Mouse (Mus musculus) layer of hippocampus, adult 11-12 months (tissue): Measurements from ENCODE around the gene Wrnip1.

ENCODE experiments used
- DNase-seq: peaks from one replicate; pipeline ENCODE4 v3.0.0; 2022; ENCODE audit warnings: low spot score

Gene Wrnip1

DNA sequence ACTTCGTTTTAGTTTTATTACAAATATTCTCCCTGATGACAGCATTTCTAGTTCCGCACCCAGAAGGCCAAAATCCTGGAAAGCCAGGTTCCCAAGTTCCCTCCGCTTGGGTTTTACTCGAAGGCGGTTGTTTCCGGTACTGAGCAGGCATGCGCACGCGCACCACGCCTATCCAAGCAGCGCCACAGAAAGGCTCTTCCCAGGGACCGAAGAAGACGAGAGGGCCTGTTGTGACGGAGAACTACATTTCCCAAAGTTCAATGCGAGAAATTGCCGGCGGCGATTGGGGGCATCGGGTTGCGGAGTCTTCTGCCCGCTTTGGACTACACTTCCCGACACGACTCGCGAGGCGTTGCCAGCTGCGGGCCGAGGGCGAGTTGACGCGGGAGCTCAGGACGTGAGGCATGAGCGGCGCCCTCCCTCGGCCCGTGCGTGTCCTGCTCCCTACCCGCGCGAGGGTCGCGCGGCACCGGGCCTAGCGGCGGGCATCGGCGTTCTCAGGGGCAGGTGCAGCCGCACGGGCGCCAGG lies at the start of gene Wrnip1:
Gene Wrnip1 (plus strand): TSS at position 346 of the 529 bp plus-strand sequence.
- DNase-seq: peak; percentile 98

DNA sequence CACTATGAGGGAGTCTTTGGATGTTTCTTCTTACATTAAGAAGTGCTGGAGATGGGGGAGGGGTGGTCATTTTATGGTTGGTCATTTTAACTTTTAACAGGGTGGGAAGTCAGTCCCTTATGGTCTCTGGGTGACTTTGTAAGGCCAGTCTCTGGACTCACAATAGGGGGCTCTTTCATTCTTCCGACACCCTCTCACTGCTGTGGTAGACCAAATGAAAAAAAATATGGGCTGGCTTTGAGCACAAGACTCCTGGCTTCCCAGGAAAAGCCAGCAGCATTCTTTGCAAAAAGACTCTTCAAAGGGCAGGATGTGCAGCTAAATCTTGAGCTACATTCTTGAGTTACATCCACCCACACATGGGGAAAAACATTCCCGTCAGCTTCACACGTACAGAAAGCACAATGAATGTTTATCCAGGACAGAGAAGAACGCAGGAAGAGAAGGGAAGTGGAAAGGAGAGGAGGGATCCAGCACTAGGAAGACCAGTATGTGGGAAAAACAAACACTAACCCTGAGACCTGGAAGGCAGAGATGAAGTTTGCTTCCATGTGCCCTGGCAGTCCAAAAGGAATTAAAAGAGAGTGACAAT lies 49.7 kb upstream of the Wrnip1 start:
- DNase-seq: no peak

DNA sequence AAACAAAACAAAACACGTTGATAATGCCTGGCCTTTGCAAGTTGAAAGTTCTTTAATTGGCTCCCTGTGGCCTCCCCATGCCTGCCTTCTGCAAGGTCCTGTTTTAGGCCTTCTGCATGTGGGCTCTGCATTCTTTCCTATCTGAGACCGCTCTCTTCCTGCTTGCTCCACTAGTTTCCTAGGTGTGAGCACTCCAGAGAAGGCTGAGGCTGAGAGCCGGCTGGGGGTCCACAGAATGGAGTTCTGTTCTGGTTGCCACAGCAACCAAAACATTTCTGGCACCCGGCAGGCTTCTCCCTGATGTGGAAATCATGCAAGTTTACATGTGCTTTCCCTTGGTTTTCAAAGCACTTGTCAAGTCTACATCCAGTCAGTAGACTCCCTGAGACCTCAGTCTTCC lies 42.8 kb upstream of the Wrnip1 start:
- no peak for DNase-seq

DNA sequence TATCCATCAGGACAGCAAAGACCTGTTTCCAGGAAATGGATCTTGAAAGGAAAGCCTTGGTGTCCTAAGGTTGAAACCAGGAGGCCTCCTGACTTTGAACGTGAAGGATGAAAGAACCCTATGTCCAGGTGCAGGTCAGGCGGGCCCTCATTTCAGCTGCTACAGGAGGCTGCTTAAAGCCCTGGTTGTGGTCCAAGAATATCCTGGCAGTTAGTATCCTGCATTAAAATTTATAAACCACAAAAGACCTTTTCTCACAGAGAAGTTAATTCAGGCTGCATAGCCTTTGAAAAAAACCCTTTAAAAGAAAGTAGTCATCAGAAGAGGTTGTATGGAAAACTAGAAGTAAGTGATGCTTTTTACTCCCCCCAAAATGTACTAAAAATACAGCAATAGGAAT lies 41.0 kb upstream of the Wrnip1 start:
- no peak for DNase-seq

DNA sequence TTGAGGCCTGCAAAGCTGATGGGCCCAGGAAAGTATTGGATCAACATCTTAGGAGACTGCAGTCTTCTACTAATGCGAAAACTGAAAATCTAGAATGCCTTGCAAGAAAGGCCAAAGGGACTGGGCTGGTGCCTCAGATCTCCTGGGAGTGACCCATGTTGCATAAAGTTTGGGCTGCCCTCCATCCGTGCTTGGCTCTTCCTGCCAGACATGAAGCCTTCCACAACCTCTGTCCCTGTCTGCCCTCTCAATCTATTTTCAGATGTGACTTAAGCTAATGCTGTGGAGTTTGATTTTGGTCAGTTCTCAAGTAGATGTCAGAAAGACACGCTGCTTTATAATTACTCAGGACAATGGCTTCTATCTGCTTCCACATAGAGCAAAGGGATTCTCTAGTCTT lies 38.7 kb upstream of the Wrnip1 start:
- DNase-seq: no peak

DNA sequence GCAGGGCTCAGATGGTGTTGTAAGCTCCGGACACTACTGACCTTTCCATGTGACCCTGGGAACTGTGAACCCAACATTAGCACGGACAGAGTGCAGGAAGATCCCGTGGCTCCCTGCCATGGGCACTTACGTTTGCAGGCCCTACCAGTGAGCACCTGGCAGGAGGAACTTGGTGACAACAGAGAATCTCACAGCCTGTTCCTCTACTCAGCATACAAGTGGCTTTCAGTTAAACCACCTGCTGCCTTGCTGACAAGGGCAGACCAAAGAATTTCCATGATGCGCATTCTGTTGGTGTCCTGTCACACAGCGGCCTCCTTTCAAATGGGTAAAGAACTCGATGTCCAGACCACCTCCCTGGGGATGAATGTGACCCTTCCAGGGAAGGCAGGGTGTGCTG lies 37.4 kb upstream of the Wrnip1 start:
- DNase-seq: no peak

DNA sequence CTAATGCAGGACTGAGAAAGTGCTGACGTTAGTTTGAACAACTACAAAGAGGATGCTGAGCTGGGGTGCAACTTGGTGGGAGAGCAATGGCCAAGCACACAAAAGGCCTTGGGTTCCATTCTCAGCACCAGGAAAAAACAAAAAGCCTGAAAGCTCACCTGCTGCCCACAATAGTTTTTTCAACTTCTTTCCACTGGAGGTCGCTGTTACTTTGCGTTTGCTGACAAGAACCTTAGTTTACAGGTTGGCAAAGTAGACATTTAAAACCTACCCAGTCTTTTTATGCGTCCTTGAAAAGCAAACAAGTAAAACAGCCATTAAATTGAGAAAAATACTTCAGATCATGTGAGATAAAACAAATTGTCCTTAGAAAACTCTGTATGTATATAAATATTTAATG lies 33.7 kb upstream of the Wrnip1 start:
- peak; percentile 24 for DNase-seq

DNA sequence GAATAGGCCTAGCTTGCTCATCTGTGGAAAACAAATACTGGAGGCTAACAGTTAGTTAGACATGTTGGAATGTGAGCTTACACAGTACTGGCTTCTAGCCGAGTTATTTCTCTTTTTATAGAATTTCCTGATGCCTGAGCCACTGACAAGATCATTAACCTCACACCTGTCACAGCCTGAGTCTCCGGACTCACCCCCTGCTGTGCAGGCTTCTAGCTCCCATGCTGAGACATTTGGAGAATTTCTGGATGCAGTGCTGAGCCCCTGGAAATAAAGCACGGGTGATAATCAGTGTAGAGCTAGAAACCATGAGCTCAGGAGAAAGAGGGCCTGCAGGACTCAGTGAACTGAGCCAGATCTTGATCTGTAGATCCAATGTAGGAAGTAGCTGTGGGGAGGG lies 31.9 kb upstream of the Wrnip1 start:
- no peak for DNase-seq

DNA sequence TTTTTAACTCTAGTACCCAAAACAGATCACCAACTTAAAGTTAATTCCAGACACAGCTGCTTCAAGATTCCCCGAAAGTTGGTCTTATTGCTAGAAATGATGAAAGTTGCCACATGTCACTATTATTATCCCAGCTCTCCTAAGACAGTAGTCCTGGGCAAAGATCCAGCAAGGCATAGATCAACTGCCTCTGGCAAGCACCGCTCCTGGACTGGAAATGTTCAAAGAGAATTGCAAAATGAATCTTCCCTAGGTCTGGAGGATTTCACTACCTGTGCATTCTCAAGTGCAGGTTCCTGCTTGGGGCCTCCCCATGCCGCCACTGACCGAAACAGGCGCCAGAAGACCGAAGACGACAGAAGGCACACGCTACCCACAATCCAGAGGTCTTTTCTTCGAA lies 25.9 kb upstream of the Wrnip1 start:
- no peak for DNase-seq

DNA sequence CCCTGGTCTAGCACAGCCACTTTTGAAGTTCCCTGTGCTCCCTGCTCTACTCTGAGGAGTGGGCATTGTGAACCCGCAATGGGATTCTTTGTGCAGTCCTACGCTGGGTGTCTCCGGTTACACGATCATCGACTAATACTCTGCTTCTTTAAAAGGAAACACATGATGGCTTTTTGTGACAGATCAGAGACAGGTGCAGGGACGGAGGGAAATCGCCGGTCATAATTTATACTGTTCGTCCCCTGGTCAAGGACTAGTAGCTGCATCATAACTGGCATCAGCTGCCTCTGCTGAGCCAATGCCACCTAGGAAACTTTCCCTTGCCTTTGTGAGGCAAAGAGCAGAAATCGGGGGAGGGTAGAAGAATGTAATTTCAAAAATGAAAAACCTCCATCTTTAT lies 25.5 kb upstream of the Wrnip1 start:
- DNase-seq: no peak

DNA sequence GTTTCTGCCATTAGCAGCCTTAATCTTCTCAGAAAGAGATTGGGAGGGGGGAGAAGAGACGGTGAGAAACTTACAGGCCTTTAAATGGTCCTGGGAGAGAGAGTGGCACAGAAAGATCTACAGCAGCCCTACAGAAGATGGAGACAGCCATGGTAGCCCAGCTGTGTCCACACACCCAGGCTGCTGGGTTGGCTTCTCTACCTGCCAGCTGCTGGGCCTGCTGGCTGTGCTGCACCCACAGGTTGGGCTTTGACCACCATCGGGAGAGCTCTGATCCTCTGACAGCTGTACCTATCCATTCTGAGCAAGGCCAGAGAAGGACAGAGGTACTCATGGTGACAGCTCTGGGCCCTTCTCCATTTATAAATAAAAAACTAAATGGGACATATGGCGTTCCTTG lies 23.0 kb upstream of the Wrnip1 start:
- DNase-seq: no peak

DNA sequence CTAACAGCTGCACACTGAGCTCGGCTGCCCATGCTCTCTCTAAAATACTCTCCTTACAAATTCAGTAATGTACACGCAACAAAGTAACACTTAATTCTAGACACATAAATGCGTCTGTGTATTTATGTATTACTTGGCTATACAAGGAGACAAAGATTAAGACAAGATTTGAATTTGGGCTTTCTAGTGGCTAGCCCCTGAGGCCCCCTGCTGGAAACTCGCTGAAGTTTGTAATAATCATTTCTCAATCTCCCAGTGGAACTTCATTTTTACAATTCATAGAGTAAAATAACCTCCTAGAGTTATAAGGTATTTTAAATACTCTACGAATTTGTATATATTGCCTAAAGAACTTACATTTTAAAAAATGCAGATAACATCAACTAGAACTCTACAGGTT lies 18.8 kb upstream of the Wrnip1 start:
- DNase-seq: no peak

DNA sequence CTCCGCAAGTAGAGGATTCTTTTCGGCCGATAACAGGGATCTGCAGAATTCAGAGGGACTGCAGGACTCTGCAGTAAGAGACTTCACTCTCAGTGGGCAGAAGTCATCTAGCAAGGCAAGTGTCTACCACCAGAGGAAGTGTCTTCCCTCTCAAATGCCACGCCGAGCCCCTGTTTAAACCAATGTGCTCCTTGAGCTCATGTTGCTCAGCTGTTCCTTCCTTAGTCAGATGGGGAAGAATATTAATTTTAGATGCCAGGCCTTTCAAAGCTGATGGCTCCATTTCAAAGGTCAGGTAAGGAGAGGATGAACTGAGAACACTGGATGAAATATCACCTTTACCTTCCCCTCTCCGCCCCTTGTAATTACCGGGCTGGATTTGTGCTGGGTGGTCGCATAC lies 18.0 kb upstream of the Wrnip1 start, which contains the start of gene Mylk4:
Gene Mylk4 (minus strand): TSS at position 139 of the 400 bp plus-strand sequence.
- DNase-seq: no peak

DNA sequence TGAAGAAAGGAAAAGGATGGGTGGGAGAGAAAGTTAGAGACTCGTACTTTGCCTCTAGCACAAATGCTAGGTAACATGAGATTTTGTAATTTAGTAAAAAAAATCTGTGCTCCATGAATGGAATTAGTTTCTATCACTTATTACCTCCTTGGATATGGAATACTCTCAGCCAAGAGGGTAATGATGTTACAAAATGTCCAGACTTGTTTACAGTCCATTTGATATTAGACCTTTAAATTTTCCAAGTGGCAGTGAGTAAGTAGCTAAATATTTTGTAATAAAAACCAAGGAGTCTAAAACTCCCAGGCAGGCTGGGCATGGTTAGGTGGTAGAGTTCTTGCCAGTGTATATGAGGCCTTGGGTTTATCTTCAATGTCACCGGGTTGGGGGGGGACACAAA lies 14.3 kb upstream of the Wrnip1 start:
- DNase-seq: no peak

DNA sequence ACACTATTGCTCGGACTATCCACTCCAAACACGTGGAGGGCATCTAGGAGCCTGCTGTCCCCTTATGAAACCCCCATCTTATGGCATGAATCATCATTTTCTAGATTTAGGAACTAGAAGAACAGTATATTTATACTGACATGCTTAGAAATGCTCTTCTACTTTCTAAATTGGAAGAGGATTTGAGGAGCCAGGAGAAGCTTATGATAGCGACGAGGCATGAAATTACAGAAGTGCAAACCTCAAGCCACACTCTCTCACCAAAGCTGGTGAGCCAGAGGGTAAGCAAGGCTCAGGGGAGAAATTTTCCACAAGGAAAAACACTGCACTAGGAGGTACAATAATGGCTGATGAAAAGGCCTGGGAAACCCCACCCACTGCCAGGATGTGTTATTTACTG lies 12.1 kb upstream of the Wrnip1 start:
- DNase-seq: no peak

DNA sequence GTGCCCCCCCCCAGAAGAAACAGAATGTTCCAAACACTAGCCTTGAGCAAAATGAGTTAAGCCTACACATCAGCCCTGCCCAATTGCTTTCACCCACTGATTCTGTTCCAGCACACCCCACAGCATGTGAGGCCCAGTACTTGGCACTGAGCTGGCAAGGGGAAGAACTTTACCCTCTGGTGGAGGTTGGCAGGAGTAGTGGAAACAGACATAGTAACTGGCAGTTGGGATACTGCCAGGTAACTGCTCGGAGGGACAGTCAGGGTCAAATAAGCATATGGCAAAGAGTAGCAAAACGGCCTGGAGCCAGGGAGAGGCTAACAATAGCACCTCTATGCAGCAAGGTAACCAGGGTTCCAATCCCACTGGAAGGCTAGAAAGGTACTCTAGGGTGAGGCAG lies 7.2 kb upstream of the Wrnip1 start:
- DNase-seq: no peak

DNA sequence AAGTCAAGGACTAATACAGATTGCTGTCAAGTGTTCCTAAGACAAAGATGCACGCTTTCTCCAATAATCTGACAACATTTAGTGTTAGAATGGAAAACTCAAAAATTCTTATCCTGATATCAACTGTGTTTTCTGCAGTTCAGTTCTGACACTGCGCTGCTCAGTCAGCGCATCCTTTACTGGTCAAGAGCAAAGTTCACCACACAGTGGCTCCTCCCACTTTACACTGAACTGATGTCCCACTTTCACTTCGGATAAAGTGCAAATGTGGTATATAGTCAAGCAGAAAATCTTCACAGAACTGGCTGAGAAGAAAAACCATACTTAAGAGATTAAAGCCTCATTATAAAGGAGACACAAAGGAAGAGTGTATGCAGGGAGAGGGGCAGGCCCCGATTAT lies 6.7 kb upstream of the Wrnip1 start:
- DNase-seq: no peak

DNA sequence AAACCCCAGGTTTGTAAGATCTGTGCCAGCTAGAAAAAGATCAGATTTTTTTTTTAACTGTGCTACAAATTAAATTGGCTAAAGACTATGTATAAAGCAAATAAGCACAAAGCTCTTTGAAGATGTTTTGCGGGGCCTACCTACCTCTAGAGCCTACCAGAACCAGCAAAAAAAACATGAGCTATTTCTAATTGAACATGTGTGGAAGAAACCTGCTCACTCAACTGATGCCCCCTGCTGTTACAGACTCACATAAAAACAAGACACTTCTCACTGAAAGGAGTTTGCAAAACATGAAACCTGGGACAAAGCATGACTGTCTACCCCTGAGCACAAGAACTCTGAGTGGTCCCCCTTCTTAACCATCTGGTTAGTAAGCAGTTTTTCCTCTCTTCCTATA lies 4.8 kb upstream of the Wrnip1 start:
- no peak for DNase-seq

DNA sequence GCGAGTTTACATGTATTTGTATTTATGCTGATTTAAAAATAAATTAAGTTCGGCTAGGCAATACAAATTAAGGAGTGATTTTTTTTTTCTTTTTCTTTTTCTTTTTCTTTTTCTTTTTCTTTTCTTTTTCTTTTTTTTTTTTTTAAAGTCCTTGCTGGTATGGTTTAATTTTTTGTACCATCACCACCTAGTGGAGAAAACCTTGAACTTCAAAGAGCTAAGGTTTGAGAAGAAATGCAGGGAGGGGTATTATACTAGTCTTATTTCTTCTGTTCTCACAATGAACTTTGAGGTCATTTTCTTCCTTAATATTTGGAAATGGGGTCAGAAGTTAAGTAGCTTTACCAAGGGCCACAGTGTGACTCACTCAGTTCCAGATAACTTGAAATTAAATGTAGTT lies 2.7 kb upstream of the Wrnip1 start:
- DNase-seq: no peak

DNA sequence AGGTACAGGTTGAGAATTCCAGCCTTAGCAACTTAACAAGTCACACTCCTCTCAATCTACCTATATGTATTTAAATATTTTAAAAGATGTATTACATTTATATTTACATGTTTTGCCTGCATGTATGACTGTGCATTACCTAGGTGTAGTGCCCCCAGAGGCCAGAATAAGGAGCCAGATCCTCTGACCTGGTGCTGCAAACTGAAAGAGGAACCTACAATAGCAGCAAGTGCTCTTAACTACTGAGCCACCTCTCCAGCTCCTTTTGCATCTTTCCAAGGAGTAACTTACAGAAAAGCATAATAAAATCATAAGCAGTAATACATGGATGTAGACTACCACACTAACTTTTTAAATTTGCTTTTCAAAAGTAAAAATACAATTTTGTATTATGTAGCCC lies 979 bp upstream of the Wrnip1 start:
- DNase-seq: no peak

DNA sequence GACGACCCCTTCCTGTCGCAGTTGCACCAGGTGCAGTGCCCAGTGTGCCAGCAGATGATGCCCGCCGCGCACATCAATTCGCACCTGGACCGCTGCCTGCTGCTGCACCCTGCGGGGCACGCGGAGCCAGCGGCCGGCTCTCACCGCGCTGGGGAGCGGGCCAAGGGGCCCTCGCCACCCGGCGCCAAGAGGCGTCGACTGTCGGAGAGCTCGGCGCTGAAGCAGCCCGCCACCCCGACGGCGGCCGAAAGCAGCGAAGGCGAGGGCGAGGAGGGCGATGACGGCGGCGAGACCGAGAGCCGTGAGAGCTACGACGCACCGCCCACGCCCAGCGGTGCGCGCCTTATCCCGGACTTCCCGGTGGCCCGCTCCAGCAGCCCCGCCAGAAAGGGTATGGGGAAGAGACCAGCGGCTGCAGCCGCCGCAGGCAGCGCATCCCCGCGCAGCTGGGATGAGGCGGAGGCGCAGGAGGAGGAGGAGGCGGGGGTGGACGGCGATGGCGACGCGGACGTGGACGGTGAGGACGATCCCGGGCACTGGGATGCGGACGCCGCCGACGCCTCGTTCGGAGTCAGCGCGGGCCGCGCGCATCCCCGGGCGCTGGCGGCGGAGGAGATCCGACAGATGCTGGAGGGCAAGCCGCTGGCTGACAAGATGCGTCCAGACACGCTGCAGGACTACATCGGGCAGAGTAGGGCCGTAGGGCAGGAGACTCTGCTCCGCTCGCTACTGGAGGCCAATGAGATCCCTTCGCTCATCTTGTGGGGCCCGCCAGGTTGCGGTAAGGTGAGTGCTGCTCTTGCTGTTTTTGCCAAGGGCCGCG lies 632 bp downstream of the Wrnip1 start, which contains the start of gene D930007J09Rik:
Gene D930007J09Rik (minus strand): TSS at position 591 of the 823 bp plus-strand sequence.
- DNase-seq: peak; percentile 51

DNA sequence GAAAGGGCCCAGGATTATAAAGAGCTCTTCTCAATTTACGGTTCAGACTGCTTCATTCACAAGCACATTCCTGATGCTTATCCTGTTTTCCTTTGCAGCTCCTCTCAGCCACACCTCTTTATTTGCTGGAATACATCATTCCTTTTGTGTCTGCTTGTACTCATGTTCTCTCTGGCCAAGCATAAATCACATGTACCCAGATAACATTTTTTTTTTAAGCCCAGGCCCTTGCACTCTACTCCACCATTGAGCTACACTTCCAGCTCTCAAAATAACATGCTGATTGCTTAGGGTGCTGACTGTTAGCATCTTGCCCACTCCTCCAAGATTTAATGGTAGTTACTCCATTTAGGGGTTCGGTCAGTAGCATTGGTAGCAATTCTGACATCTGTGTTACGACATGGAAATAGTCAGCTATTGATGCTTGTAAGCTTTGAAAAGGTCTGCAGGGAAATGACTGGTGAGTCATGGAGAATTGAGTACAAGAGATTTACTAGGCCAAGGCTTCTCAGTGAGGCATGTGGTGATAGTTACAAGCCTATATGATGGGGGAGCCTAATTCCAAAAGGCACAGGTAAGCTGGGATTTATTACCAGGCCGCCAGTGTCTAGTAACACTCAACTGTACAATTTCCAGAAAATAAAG lies 2.0 kb downstream of the Wrnip1 start:
- DNase-seq: no peak

DNA sequence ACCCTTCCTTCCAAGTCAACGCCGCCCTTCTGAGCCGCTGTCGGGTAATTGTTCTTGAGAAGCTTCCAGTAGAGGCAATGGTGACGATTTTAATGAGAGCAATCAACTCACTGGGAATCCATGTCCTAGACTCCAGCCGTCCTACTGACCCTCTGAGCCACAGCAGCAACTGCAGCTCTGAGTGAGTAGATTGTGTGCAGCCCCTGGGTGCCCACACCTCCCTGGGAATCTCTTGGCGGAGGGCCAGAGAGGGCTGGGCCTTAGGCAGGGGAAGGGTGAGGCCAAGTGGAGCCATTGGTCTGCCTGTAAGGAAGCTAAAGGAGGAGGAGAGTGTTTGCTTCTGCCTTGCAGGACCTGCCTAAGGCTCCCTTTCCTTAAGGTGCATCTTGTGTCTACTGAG lies 5.0 kb downstream of the Wrnip1 start:
- no peak for DNase-seq
